Mouse (Mus musculus) spleen, postnatal 36 days (tissue): ENCODE data around the gene Sppl2b.
"Not testable (repeated sequence)": the region's sequence is repeated elsewhere in the genome, so short reads cannot be mapped to it uniquely, and the experiment has no call there.

Experiments used
- DNase-seq, 2 experiments: peaks; one replicate each; pipeline ENCODE4 v3.0.0; 2022; ENCODE audit warnings: low spot score in 2 of 2, mixed read lengths in 1 of 2

Sppl2b gene

GRCm38 (mm10) chr10:80854913-80855748, at the start of gene Sppl2b, which contains the start of gene Lsm7:
TSS of gene Sppl2b (plus strand) at chr10:80855275.
TSS of gene Lsm7 (minus strand) at chr10:80855209.
- peak; percentile 96 for DNase-seq

GRCm38 (mm10) chr10:80805322-80805721, 49.8 kb upstream of the Sppl2b start:
- DNase-seq: no peak

- peak; percentile 53 to 59 for DNase-seq
These were observed 49.1 kb upstream of the Sppl2b start for GRCm38 (mm10) chr10:80805925-80806324.

- DNase-seq: no peak
These were observed 48.6 kb upstream of the Sppl2b start for GRCm38 (mm10) chr10:80806341-80807056.

DNA sequence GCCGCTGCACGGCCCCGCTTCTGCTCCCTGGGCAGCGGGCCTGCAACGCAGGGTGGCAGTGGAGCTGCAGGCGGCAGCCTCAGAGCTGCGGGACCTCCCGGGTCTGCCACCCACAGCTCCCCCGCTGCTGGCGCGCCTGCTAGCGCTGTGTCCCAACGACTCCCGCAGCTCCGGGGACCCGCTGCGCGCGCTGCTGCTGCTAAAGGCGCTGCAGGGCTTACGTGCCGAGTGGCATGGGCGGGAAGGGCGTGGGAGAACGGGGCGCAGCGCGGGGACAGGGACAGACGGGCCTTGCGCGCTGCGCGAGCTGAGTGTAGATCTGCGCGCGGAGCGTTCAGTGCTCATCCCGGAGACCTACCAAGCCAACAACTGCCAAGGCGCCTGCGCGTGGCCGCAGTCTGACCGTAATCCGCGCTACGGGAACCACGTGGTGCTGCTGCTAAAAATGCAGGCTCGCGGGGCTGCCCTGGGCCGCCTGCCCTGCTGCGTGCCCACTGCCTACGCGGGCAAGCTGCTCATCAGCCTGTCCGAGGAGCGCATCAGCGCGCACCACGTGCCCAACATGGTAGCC, 47.9 kb upstream of the Sppl2b start:
- peak; percentile 57 to 62 for DNase-seq

- no peak for DNase-seq
These were observed 46.7 kb upstream of the Sppl2b start for GRCm38 (mm10) chr10:80808099-80808984.

DNA sequence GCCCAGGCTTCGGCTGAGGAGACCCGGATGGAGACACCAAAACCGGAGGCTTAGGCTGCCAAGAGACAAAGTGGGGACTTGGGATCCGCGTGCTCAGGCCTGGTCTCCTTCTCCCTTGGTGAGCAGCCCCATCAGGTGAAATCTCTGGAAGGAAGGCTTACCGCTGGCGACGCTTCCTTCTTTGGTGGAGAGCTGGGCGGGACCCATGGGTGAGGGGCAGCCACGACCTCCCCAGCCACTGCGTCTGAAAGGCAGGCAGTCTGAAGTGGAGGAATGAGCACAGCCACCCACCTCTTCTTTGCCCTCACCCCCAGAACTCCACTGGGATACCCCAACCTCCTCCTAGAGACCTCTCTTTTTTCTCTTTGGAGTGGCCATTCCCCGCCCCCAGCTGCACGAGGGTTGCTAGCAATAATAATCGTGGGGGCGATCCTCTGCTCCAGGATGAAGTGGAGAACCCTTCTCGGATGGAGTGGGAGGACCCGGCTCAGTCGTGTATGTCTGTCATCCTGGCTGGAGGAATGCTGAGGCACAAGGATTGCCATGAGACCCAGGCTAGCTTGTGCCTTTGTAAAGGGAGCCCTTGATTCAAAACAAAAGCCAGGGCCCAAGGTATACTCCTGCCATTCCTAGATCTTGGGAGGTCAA, 46.0 kb upstream of the Sppl2b start:
- DNase-seq: no peak

DNA sequence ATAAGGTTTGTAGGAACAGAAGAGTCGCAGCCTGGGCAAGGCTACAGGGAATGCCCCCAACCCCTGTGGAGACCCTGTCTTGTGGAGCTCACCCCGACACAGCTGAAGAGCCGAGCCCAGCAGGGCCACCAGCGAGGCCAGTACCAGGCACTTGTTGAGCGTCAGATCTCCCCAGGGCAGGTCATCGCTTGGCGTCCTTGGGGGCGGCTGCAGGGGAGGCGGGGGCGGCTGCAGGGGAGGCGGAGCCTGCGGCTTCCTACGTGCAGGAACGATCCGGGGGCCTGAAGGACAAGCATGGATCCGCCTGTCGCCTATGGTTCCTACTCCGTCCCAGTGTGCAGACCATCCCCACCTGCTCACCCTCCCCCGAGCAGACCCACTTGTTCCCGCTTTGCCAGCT, 45.0 kb upstream of the Sppl2b start:
- no peak for DNase-seq

DNA sequence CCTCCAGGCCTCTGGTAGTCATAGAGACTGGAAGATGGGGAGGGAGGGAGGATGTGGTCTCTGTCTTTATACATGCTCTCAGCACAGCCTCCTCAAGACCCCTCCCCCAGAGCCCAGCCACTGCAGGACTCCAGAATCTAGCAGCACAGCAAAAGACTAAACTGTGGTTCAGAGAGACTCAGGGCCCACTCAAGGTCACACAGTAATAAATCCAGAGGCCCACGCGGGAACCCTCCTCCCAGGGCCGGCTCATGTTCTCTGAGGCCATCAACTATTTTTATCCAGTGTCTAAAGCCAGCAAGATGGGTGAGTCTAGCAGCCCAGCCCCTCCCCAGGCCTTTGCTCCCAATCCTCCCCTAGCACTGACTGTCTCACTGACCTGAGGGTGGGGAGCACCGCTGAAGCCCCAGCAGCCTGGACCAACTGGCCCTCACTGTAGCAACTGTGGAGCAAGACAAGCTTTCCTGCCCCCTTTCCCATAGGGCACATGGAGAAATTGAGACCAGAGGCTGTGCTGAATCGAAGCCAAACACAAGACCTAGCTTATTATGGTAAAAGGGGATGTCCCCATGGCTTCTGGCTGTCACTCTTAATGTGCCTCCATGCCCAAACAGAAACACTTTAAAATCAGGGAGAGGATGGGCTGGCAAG, 42.6 kb upstream of the Sppl2b start:
- DNase-seq: no peak

GRCm38 (mm10) chr10:80813366-80813765, 41.7 kb upstream of the Sppl2b start, which contains the start of gene Jsrp1:
TSS of gene Jsrp1 (minus strand) at chr10:80813498.
- no peak for DNase-seq

DNA sequence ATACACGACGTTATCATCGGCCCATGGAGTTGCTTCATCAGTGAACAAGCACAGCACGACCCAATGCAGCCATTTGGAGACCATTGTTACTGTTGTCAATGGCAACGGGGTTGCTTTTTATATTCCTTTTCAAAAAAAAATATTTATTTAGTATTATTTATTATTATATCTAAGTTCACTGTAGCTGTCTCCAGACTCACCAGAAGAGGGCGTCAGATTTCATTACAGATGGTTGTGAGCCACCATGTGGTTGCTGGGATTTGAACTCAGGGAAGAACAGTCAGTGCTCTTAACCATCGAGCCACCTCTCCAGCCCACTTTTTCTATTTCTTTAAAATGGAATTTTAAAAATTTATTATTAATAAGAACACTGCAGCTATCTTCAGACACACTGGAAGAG, 40.3 kb upstream of the Sppl2b start:
- no peak for DNase-seq

GRCm38 (mm10) chr10:80816303-80816702, 38.8 kb upstream of the Sppl2b start:
- not testable (repeated sequence) for DNase-seq

- DNase-seq: no peak
These were observed 37.9 kb upstream of the Sppl2b start for GRCm38 (mm10) chr10:80817164-80817563.

- DNase-seq: not testable (repeated sequence)
These were observed 37.1 kb upstream of the Sppl2b start for GRCm38 (mm10) chr10:80817955-80818354.

DNA sequence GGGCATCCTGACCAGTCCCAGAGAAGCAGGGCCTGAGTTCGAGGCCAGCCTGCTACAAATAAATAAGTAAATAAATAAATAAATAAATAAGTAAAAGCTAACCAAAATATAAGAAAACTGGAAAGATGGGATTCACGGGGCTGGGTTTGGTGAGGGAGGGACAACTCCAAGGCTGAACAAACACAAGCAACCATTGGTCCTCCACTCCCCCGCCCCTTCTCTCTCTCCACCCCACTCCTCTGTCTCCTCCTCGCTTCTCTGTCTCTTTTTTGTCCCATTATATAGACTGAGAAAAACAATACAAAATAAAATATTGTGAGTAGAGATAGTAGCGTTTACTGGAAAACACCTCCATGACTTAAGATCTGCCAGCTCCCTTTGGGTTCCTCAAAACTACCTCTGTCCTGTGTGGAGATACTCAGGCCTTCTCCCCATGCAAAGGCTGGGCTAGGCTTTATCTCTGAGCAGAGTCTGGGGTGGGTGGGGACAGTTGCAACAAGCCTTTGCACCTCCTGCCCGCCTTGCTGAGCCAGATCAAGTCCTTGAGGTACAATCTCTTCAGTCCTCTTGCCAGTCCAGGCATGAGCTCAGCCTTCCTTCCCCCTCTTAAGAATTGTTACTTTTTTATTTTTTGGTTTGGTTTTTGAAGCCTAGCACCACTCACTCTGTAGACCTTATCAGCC, 36.3 kb upstream of the Sppl2b start:
- peak; percentile 60 to 74 for DNase-seq

DNA sequence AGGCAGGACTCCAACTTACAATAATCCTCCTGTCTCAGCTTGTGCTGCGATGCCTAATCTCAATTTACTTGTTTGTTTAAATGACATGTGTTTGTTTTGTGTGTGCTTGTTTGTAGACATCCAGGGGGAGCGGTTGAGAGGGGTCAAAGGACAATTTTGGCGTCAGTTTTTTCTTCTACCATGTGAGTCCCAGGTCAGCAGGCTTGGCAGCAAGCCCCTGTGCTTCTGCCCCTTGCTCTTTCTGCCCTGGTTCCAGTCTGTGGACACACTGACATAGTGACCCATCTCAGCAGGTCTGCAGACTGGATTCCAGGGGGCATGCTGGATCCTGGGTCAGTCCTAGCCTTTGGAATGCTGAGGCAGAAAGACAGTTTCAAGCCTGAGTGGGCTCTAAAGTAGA, 35.7 kb upstream of the Sppl2b start:
- DNase-seq: no peak

GRCm38 (mm10) chr10:80821991-80822390, 33.1 kb upstream of the Sppl2b start:
- peak; percentile 34 to 58 for DNase-seq

DNA sequence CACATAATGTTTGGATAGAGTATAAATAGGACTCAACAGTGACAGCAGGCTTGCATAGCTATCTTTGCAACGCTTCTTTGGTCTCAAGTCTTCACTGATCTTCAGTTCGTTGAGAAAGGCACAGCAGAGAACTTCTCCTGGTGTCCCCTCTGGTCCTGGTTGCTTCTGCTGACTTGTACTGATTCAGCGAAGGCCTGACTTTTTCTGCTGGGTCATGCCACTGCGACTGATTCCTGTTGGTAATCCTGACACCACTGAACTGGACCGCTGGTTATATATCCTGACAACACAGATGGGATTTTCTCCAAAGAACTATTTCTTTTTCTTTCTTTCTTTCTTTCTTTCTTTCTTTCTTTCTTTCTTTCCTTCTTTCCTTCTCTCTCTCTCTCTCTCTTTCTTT, 32.5 kb upstream of the Sppl2b start:
- no peak for DNase-seq

- DNase-seq: no peak
These were observed 31.8 kb upstream of the Sppl2b start for GRCm38 (mm10) chr10:80823316-80823715.
